Mouse (Mus musculus) kidney, embryonic 16.5 days (tissue): ENCODE results near the gene Ctc1. TPM values are rescaled to one million over a fixed set of nuclear protein-coding genes. Genes with fewer than 3 reads are reported as not detected.

Experiments used
- ATAC-seq: fragments of 200-750 bp; cut with Nextera tagmentation; 2 replicates; pipeline ENCODE4 v1.8.0; 2017; ENCODE audit warnings: moderate TSS enrichment; ENCODE audit not compliant: low FRiP score, low TSS enrichment
- H3K27ac ChIP-seq: fragments of 300-500 bp; sonication (generic); 2 replicates; pipeline ENCODE4 v1.5.1; 2014; ENCODE audit warnings: low read length
- H3K27me3 ChIP-seq: fragments of 300-500 bp; sonication (generic); 2 replicates; pipeline ENCODE4 v1.6.1; 2014; ENCODE audit warnings: low read length, control low read depth, mixed read lengths; ENCODE audit not compliant: insufficient read depth
- H3K36me3 ChIP-seq: fragments of 300-500 bp; sonication (generic); 2 replicates; pipeline ENCODE4 v1.6.1; 2014; ENCODE audit warnings: low read length, control low read depth, mixed read lengths; ENCODE audit not compliant: insufficient read depth
- H3K4me1 ChIP-seq: fragments of 300-500 bp; sonication (generic); 2 replicates; pipeline ENCODE4 v1.6.1; 2014; ENCODE audit warnings: low read length, control low read depth, mixed read lengths; ENCODE audit not compliant: insufficient read depth
- H3K4me2 ChIP-seq: fragments of 300-500 bp; sonication (generic); replicated peaks from 2 replicates; pipeline ENCODE4 v1.6.1; 2014; ENCODE audit warnings: low read depth, low read length
- H3K4me3 ChIP-seq: fragments of 300-500 bp; sonication (generic); 2 replicates; pipeline ENCODE4 v1.5.1; 2014; ENCODE audit warnings: mild to moderate bottlenecking, low read length
- H3K9ac ChIP-seq: fragments of 300-500 bp; sonication (generic); replicated peaks from 2 replicates; pipeline ENCODE4 v1.6.1; 2014; ENCODE audit warnings: low read length
- H3K9me3 ChIP-seq: fragments of 300-500 bp; sonication (generic); 2 replicates; pipeline ENCODE4 v1.6.1; 2016; ENCODE audit warnings: low read length, control low read depth
- WGBS: fragments of 180-500 bp; shearing (Covaris S2); extraction: QIAGEN DNeasy Blood & Tissue Kit; methylation state at CpG from one replicate; pipeline ENCODE4 v1.1.7; 2014; 5-methylcytosine and 5-hydroxymethylcytosine counted together
- microRNA-seq: library from miRNA; unstranded; fragments of <30 nt; microRNA quantifications from one replicate; pipeline ENCODE4, GENCODE M21; 2016
- polyA plus RNA-seq: library from polyadenylated mRNA; unstranded; fragments of >200 nt; fragmentation: Nextera tagmentation; extraction: Ambion mirVana; gene quantifications from 2 replicates; pipeline ENCODE4 v1.2.1, GENCODE M21; 2015

Gene Ctc1
- polyA plus RNA-seq, 1 experiment from 2014 or later: 64.1 TPM

GRCm38 (mm10) chr11:69080102-69080854, 64.6 kb downstream of the Ctc1 start:
- H3K4me3 ChIP-seq: no peak overlapping the region
- WGBS: 71% methylated on average over 15 of the region's 15 CpGs
- H3K4me2 ChIP-seq: no peak overlapping the region
- no peak overlapping the region for H3K9ac ChIP-seq
- no peak overlapping the region for H3K27ac ChIP-seq
- H3K9me3 ChIP-seq: no peaks in the 10 kb centered on the region
- ATAC-seq: no peak
- H3K4me1 ChIP-seq: peaks cover 8% of the 10 kb centered on the region; the same call in 1 of the 2 replicates
- no peaks in the 10 kb centered on the region for H3K36me3 ChIP-seq
- no peaks in the 10 kb centered on the region for H3K27me3 ChIP-seq

- H3K9me3 ChIP-seq: no peaks in the 10 kb centered on the region
- no peak overlapping the region for H3K4me3 ChIP-seq
- H3K4me1 ChIP-seq: peaks cover 8% of the 10 kb centered on the region; the same call in 1 of the 2 replicates
- no peaks in the 10 kb centered on the region for H3K27me3 ChIP-seq
- ATAC-seq: no peak
- WGBS: 95% methylated on average over 8 of the region's 8 CpGs
- H3K27ac ChIP-seq: no peak overlapping the region
- no peaks in the 10 kb centered on the region for H3K36me3 ChIP-seq
- H3K9ac ChIP-seq: no peak overlapping the region
- no peak overlapping the region for H3K4me2 ChIP-seq
These were observed 65.1 kb downstream of the Ctc1 start for GRCm38 (mm10) chr11:69080855-69081222.

GRCm38 (mm10) chr11:69081613-69082012, 65.9 kb downstream of the Ctc1 start:
- no peak for ATAC-seq

GRCm38 (mm10) chr11:69085608-69086007, 69.9 kb downstream of the Ctc1 start:
- Histone ChIP-seq H3K27ac (no peak overlapping the region), H3K4me2 (no peak overlapping the region), H3K4me1 (peaks cover 33% of the 10 kb centered on the region), H3K4me3 (no peak overlapping the region), H3K9ac (no peak overlapping the region), H3K36me3 (peaks cover 4% of the 10 kb centered on the region; the same call in 1 of the 2 replicates), H3K9me3 (no peaks in the 10 kb centered on the region), H3K27me3 (no peaks in the 10 kb centered on the region)
- 63% methylated on average over 6 of the region's 6 CpGs for WGBS
- no peak for ATAC-seq

More at GRCm38 (mm10) chr11:69081613-69082012, 65.9 kb downstream of the Ctc1 start:
- 78% methylated on average over 7 of the region's 7 CpGs for WGBS
- Histone ChIP-seq H3K27ac (no peak overlapping the region), H3K36me3 (no peaks in the 10 kb centered on the region), H3K4me2 (no peak overlapping the region), H3K4me1 (peaks cover 11% of the 10 kb centered on the region), H3K9me3 (no peaks in the 10 kb centered on the region), H3K27me3 (no peaks in the 10 kb centered on the region), H3K4me3 (no peak overlapping the region), H3K9ac (no peak overlapping the region)

Small RNA genes within 50 kb of the gene (microRNA-seq; reads per million reads assigned to microRNA genes)
- 1.7 reads per million, percentile 5 among the genes with 10 or more reads in this experiment for gene Mir3062

Other genes with a start within 250 kb of the Ctc1 start
- 90.9 and 96.3 TPM in 2 replicates for gene Ndel1, start 144.1 kb upstream of the Ctc1 start, polyA plus RNA-seq
- gene Rnf222, start 127.4 kb upstream of the Ctc1 start, polyA plus RNA-seq: 0.05 and 0.17 TPM in 2 replicates
- 897 and 905 TPM in 2 replicates for gene Rpl26, start 114.3 kb upstream of the Ctc1 start, polyA plus RNA-seq
- gene Odf4, start 88.8 kb upstream of the Ctc1 start, polyA plus RNA-seq: not detected in 2 replicates
- 20.0 and 23.0 TPM in 2 replicates for gene Arhgef15, start 58.4 kb upstream of the Ctc1 start, polyA plus RNA-seq
- 7.6 and 7.9 TPM in 2 replicates for gene Slc25a35, start 47.8 kb upstream of the Ctc1 start, polyA plus RNA-seq
- gene Rangrf, start 40.7 kb upstream of the Ctc1 start, polyA plus RNA-seq: 62.3 and 63.9 TPM in 2 replicates
- gene Pfas, start 7.5 kb upstream of the Ctc1 start, polyA plus RNA-seq: 33.9 and 41.9 TPM in 2 replicates
- 176 and 177 TPM in 2 replicates for gene Aurkb, start 29.7 kb downstream of the Ctc1 start, polyA plus RNA-seq
- 8.0 and 9.1 TPM in 2 replicates for gene Borcs6, start 43.8 kb downstream of the Ctc1 start, polyA plus RNA-seq
- 61.0 and 68.1 TPM in 2 replicates for gene Tmem107, start 54.9 kb downstream of the Ctc1 start, polyA plus RNA-seq
- gene Vamp2, start 72.6 kb downstream of the Ctc1 start, polyA plus RNA-seq: 81.5 and 114 TPM in 2 replicates
- 11.4 and 15.6 TPM in 2 replicates for gene Per1, start 79.3 kb downstream of the Ctc1 start, polyA plus RNA-seq
- gene Hes7, start 104.5 kb downstream of the Ctc1 start, polyA plus RNA-seq: 0.39 and 0.51 TPM in 2 replicates
- gene 9130213A22Rik, start 106.7 kb downstream of the Ctc1 start, polyA plus RNA-seq: 0.33 and 0.42 TPM in 2 replicates
- 0.32 and 0.76 TPM in 2 replicates for gene Aloxe3, start 110.0 kb downstream of the Ctc1 start, polyA plus RNA-seq
- 0.30 and 0.41 TPM in 2 replicates for gene Alox12b, start 141.1 kb downstream of the Ctc1 start, polyA plus RNA-seq
- 0.46 and 0.72 TPM in 2 replicates for gene Alox8, start 181.9 kb downstream of the Ctc1 start, polyA plus RNA-seq
- 0.17 and 0.27 TPM in 2 replicates for gene Gucy2e, start 221.1 kb downstream of the Ctc1 start, polyA plus RNA-seq